In genomic region chr17:71217111-71217685, GRCm38 (mm10) we compare ENCODE assay signal across 19 mouse cellular contexts. TPM values are rescaled to one million over a fixed set of nuclear protein-coding genes. Genes with fewer than 3 reads are reported as not detected.
DNase-seq lines count a peak whose midpoint lies in the region; ATAC-seq and TF ChIP-seq lines count a peak whose summit lies in the region.
"Had no signal": no experiment of that assay in that cellular context is flagged by ENCODE, and none has a peak within 500 bp of the region (broad histone marks: within the 10 kb centered on the region; RNA-seq: fewer than 3 reads in every experiment).

No protein-coding gene starts in this region.

- no peak for TF ChIP-seq POLR2A in kidney, adult 2 months (IDR thresholded peaks at IDR 0.05; ENCODE audit: low read depth, low read length)
- no peak for TF ChIP-seq POLR2A in liver, adult 2 months (IDR thresholded peaks at IDR 0.05; ENCODE audit: extremely low read depth, insufficient read depth, low read length)

- 78% methylated on average over 5 of the region's 5 CpGs for WGBS in hindbrain, postnatal 0 days
- 90% methylated on average over 5 of the region's 5 CpGs for WGBS in hindbrain, embryonic 10.5 days
- 52% methylated on average over 5 of the region's 5 CpGs for WGBS in kidney, adult 2 months
- WGBS in liver, adult 2 months, result 25% methylated on average over 5 of the region's 5 CpGs
- 88% methylated on average over 5 of the region's 5 CpGs for WGBS in neural tube, embryonic 15.5 days

- H3K9me3 ChIP-seq in hindbrain, postnatal 0 days (ENCODE audit: low read length), result no peaks in the 10 kb centered on the region
- H3K9me3 ChIP-seq in hindbrain, embryonic 10.5 days, result 0 out of 2 replicates have a peak, but pooled peaks cover 3% of the 10 kb centered on the region
- no peaks in the 10 kb centered on the region for H3K9me3 ChIP-seq in neural tube, embryonic 15.5 days (replicated peaks)
- H3K9me3 ChIP-seq: embryonic facial prominence, embryonic 12.5 days; heart, embryonic 12.5 days had no signal

- no peak for TF ChIP-seq CTCF in hindbrain, postnatal 0 days (IDR thresholded peaks at IDR 0.05; ENCODE audit: low read depth)
- no peak for TF ChIP-seq CTCF in kidney, adult 2 months (conservative IDR thresholded peaks at IDR 0.05; ENCODE audit: insufficient read depth, insufficient read length, low read depth, low read length)
- no peak for TF ChIP-seq CTCF in liver, adult 2 months (IDR thresholded peaks at IDR 0.05; ENCODE audit: low read depth, low read length)

- H3K4me2 ChIP-seq in hindbrain, postnatal 0 days (ENCODE audit: low read depth, low read length), result no peak overlapping the region
- H3K4me2 ChIP-seq in neural tube, embryonic 15.5 days, result no peak overlapping the region
- H3K4me2 ChIP-seq: embryonic facial prominence, embryonic 12.5 days; heart, embryonic 12.5 days had no signal

- no peak overlapping the region for H3K27ac ChIP-seq in hindbrain, postnatal 0 days
- H3K27ac ChIP-seq in hindbrain, embryonic 10.5 days, result no peak overlapping the region
- no peak overlapping the region; the same call in 1 of the 2 replicates for H3K27ac ChIP-seq in kidney, adult 2 months (ENCODE audit: insufficient read depth, low read depth, low read length)
- peak overlapping the region; percentile 25 for H3K27ac ChIP-seq in liver, adult 2 months (replicated peaks; ENCODE audit: insufficient read depth, low read depth, low read length)
- no peak overlapping the region for H3K27ac ChIP-seq in neural tube, embryonic 15.5 days (replicated peaks)
- H3K27ac ChIP-seq: embryonic facial prominence, embryonic 12.5 days; heart, adult 2 months had no signal

- ATAC-seq in hindbrain, postnatal 0 days, result no peak
- 0 out of 2 replicates have a peak, but pooled peaks have one; percentile 53 for ATAC-seq in neural tube, embryonic 15.5 days (ENCODE audit: low FRiP score)
- ATAC-seq: activated CD4-positive, CD25-positive, alpha-beta regulatory T cell, adult 4 months; forebrain, embryonic 16.5 days; Patski had no signal

- no peak overlapping the region for H3K9ac ChIP-seq in hindbrain, postnatal 0 days (replicated peaks; ENCODE audit: low read length)
- H3K9ac ChIP-seq in liver, adult 2 months (ENCODE audit: low read depth, low read length), result no peak overlapping the region
- no peak overlapping the region for H3K9ac ChIP-seq in neural tube, embryonic 15.5 days (replicated peaks)
- H3K9ac ChIP-seq: embryonic facial prominence, embryonic 12.5 days; heart, embryonic 12.5 days had no signal

- peak; percentile 27 for DNase-seq in hindbrain, postnatal 0 days (ENCODE audit: low spot score)
- no peak for DNase-seq in hindbrain, embryonic 10.5 days (ENCODE audit: low spot score)
- DNase-seq in kidney, adult 2 months, result peak; percentile 75
- DNase-seq in kidney, postnatal 4 days, result no peak
- peak; percentile 96 for DNase-seq in liver, adult 2 months (ENCODE audit: extremely low read depth, low read depth, low spot score)
- DNase-seq in liver, result no peak
- DNase-seq in neural tube, embryonic 10.5 days (ENCODE audit: extremely low spot score, low spot score), result no peak
- DNase-seq: adrenal gland, postnatal 14 days; cerebellum, adult 11-12 months; cerebellum, adult 9-10 months; cerebellum, postnatal 25 days; gastrocnemius, postnatal 10 days; heart, adult 2 months had no signal

- H3K4me1 ChIP-seq in hindbrain, postnatal 0 days (ENCODE audit: insufficient read depth, low read length), result no peaks in the 10 kb centered on the region
- peaks cover 7% of the 10 kb centered on the region; the same call in 1 of the 2 replicates for H3K4me1 ChIP-seq in hindbrain, embryonic 10.5 days (replicated peaks)
- H3K4me1 ChIP-seq in kidney, adult 2 months (ENCODE audit: control insufficient read depth, insufficient read depth, low read length), result peaks cover 34% of the 10 kb centered on the region
- peaks cover 52% of the 10 kb centered on the region for H3K4me1 ChIP-seq in liver, adult 2 months (ENCODE audit: control insufficient read depth, insufficient read depth, low read length)
- H3K4me1 ChIP-seq in neural tube, embryonic 15.5 days, result peaks cover 2% of the 10 kb centered on the region; the same call in 1 of the 2 replicates

- H3K27me3 ChIP-seq in hindbrain, postnatal 0 days (ENCODE audit: insufficient read depth, low read length), result no peaks in the 10 kb centered on the region
- no peaks in the 10 kb centered on the region for H3K27me3 ChIP-seq in hindbrain, embryonic 10.5 days (ENCODE audit: insufficient read depth, poor library complexity, severe bottlenecking)
- no peaks in the 10 kb centered on the region for H3K27me3 ChIP-seq in kidney, adult 2 months (replicated peaks; ENCODE audit: control insufficient read depth, insufficient read depth, low read length)
- H3K27me3 ChIP-seq in liver, adult 2 months (ENCODE audit: control insufficient read depth, insufficient read depth, low read length), result no peaks in the 10 kb centered on the region
- H3K27me3 ChIP-seq in neural tube, embryonic 15.5 days (replicated peaks), result no peaks in the 10 kb centered on the region
- H3K27me3 ChIP-seq: embryonic facial prominence, embryonic 12.5 days; heart, embryonic 12.5 days; Patski had no signal

- peaks cover 31% of the 10 kb centered on the region for H3K79me2 ChIP-seq in liver, adult 2 months (ENCODE audit: control insufficient read depth, insufficient read depth, low read length)

- H3K4me3 ChIP-seq in hindbrain, postnatal 0 days (ENCODE audit: low read length), result no peak overlapping the region
- H3K4me3 ChIP-seq in hindbrain, embryonic 10.5 days, result no peak overlapping the region
- no peak overlapping the region for H3K4me3 ChIP-seq in kidney, adult 2 months (ENCODE audit: insufficient read depth, low read depth, low read length)
- H3K4me3 ChIP-seq in liver, adult 2 months (ENCODE audit: insufficient read depth, low read depth, low read length), result no peak overlapping the region
- no peak overlapping the region for H3K4me3 ChIP-seq in neural tube, embryonic 15.5 days (replicated peaks)
- H3K4me3 ChIP-seq: embryonic facial prominence, embryonic 12.5 days; heart, adult 2 months; heart, embryonic 12.5 days had no signal

- no peaks in the 10 kb centered on the region for H3K36me3 ChIP-seq in hindbrain, postnatal 0 days (ENCODE audit: insufficient read depth, low read length)
- peaks cover 30% of the 10 kb centered on the region for H3K36me3 ChIP-seq in hindbrain, embryonic 10.5 days
- H3K36me3 ChIP-seq in kidney, adult 2 months (ENCODE audit: control insufficient read depth, insufficient read depth, low read length), result peaks cover 2% of the 10 kb centered on the region; the same call in 1 of the 2 replicates
- peaks cover 68% of the 10 kb centered on the region for H3K36me3 ChIP-seq in liver, adult 2 months (ENCODE audit: control insufficient read depth, insufficient read depth, low read length)
- H3K36me3 ChIP-seq in neural tube, embryonic 15.5 days, result no peaks in the 10 kb centered on the region; the same call in 1 of the 2 replicates

RNA-seq across cellular contexts. Expression of gene Lpin2, which starts 34.8 kb away (rescaled TPM):
- total RNA-seq in hindbrain, postnatal 0 days (2014; rRNA removed), result 48.9 and 49.8 TPM in 2 replicates
- 39.5 and 39.9 TPM in 2 replicates for polyA plus RNA-seq in hindbrain, postnatal 0 days (2015; fragmentation: Nextera tagmentation; extraction: Ambion mirVana)
- polyA plus RNA-seq in hindbrain, embryonic 10.5 days (2016; fragmentation: Nextera tagmentation; extraction: Ambion mirVana), result 31.1 and 33.9 TPM in 2 replicates
- polyA plus RNA-seq in kidney, adult 2 months (2012; rRNA removed), result 17.7 and 20.5 TPM in 2 replicates
- 314 and 342 TPM in 2 replicates for total RNA-seq in liver, adult 2 months (2014; rRNA removed)
- 22.4 and 24.9 TPM in 2 replicates for polyA plus RNA-seq in liver, adult 2 months (2012; rRNA removed)
- polyA plus RNA-seq in neural tube, embryonic 15.5 days (2015; fragmentation: Nextera tagmentation; extraction: Ambion mirVana), result 42.3 and 42.6 TPM in 2 replicates

Comparison
In these comparisons a context has a peak if more than half of its experiments do, and no peak if none do; other contexts are left out.
1. DNase-seq: peak in hindbrain, postnatal 0 days (single experiment), kidney, adult 2 months (single experiment) and liver, adult 2 months (single experiment); none in hindbrain, embryonic 10.5 days (single experiment), kidney, postnatal 4 days (0 of 2), liver (single experiment) and neural tube, embryonic 10.5 days (single experiment).